Mouse (Mus musculus): ENCODE measurements around the gene Bcr. TPM values are rescaled to one million over a fixed set of nuclear protein-coding genes. Genes with fewer than 3 reads are reported as not detected.

The Bcr gene
- total and polyA plus RNA-seq, 2 experiments from 2014 or later, result 10.1 to 61.4 TPM

DNA sequence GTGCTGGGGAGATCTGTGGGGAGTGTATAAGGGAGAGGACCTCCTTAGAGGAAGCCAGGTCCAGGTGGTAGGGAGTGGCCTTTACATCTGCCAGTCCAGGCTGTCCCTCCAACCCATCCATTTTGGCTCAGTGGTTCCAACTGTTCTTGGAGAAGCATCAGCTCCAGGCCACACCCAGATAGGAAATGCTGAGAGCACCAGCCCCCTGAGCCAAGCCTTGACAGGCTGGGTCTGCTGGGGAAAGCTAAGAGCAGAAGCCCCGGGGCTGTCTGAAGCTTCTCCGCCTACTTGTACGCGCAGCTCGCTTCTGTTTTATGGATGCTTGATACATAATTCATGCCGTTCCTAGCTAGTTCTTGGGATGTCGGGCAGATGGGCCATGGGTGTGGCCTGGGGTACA, 39.9 kb downstream of the Bcr start:
- H3K4me2 ChIP-seq (ENCODE audit: low read depth, low read length), result no peak overlapping the region
- no peaks in the 10 kb centered on the region for H3K27me3 ChIP-seq (ENCODE audit: insufficient read depth, low read length)
- WGBS, result 42% methylated on average over 7 of the region's 7 CpGs
- H3K4me3 ChIP-seq (ENCODE audit: low read length), result no peak overlapping the region
- H3K9ac ChIP-seq (replicated peaks; ENCODE audit: low read length), result no peak overlapping the region
- peak; percentile 36 for DNase-seq (ENCODE audit: low spot score)
- no peak for TF ChIP-seq CTCF (IDR thresholded peaks at IDR 0.05; ENCODE audit: low read depth)
- H3K4me1 ChIP-seq (ENCODE audit: insufficient read depth, low read length), result peaks cover 25% of the 10 kb centered on the region
- H3K27ac ChIP-seq, result 0 out of 2 replicates have a peak overlapping the region, but pooled peaks have one; percentile 37
- peak; percentile 57 for ATAC-seq
- no peaks in the 10 kb centered on the region for H3K36me3 ChIP-seq (ENCODE audit: insufficient read depth, low read length)
- H3K9me3 ChIP-seq (ENCODE audit: low read length), result no peaks in the 10 kb centered on the region

GRCm38 (mm10) chr10:75103502-75103901, 43.1 kb downstream of the Bcr start:
- no peaks in the 10 kb centered on the region for H3K36me3 ChIP-seq (ENCODE audit: insufficient read depth, low read length)
- DNase-seq (ENCODE audit: low spot score) (no peak), ATAC-seq (no peak)
- H3K27ac ChIP-seq, result no peak overlapping the region
- peaks cover 23% of the 10 kb centered on the region for H3K4me1 ChIP-seq (ENCODE audit: insufficient read depth, low read length)
- 80% methylated on average over 2 of the region's 2 CpGs for WGBS
- TF ChIP-seq CTCF (IDR thresholded peaks at IDR 0.05; ENCODE audit: low read depth), result no peak
- no peaks in the 10 kb centered on the region for H3K9me3 ChIP-seq (ENCODE audit: low read length)
- no peak overlapping the region for H3K9ac ChIP-seq (replicated peaks; ENCODE audit: low read length)
- H3K4me3 ChIP-seq (ENCODE audit: low read length), result no peak overlapping the region
- no peak overlapping the region for H3K4me2 ChIP-seq (ENCODE audit: low read depth, low read length)
- H3K27me3 ChIP-seq (ENCODE audit: insufficient read depth, low read length), result no peaks in the 10 kb centered on the region

DNA sequence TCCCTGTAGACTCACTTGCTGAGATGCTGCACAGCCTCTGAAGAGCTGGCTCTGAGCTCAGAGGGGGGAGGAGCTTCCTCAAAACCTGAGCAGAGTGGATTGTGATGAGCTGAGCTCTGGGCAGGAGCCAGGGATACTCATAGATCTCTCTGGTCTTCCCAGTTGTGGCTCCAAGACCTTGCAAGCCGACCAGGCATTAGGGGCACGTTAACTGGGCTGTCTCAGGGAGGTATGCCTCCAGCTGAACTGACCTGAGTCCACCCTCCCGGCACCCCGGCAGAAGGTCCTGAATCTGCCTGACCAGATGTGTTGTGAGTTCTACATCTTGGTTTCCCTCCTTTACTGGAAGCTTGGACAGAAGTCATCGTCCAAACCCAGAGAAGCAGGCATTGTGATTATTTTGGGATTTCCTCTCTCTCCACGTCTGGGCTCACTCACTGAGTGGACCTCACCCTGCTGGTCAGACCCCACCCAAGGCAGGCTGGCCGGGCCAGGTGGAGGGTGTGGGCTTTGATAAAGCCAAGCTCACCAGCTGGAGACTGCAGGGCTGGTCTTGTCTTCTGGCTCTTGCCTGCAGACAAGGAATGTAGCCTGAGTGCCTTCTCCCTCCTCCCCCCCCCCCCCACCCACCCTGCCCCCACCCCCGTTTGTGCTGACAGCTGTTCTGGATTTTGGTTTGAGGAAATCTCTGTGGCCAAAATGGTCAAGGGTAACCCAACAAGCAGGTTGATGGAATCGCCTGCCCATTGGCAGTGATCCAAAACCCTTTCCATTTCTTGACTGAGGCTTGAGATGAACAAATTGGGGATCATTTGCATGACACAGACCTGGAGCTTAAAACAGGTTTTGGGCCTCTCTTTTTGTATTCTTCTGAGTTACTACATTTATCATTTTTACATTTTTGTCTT, 44.1 kb downstream of the Bcr start:
- peaks cover 18% of the 10 kb centered on the region for H3K4me1 ChIP-seq (ENCODE audit: insufficient read depth, low read length)
- WGBS, result 61% methylated on average over 9 of the region's 9 CpGs
- no peak overlapping the region for H3K4me3 ChIP-seq (ENCODE audit: low read length)
- no peak overlapping the region for H3K27ac ChIP-seq
- DNase-seq (ENCODE audit: low spot score) (peak; percentile 29), ATAC-seq (no peak)
- H3K9ac ChIP-seq (replicated peaks; ENCODE audit: low read length), result no peak overlapping the region
- H3K9me3 ChIP-seq (ENCODE audit: low read length), result no peaks in the 10 kb centered on the region
- no peaks in the 10 kb centered on the region for H3K27me3 ChIP-seq (ENCODE audit: insufficient read depth, low read length)
- H3K4me2 ChIP-seq (ENCODE audit: low read depth, low read length), result no peak overlapping the region
- no peaks in the 10 kb centered on the region for H3K36me3 ChIP-seq (ENCODE audit: insufficient read depth, low read length)
- no peak for TF ChIP-seq CTCF (IDR thresholded peaks at IDR 0.05; ENCODE audit: low read depth)

GRCm38 (mm10) chr10:75105099-75105461, 44.7 kb downstream of the Bcr start:
- Histone ChIP-seq H3K27me3 (ENCODE audit: insufficient read depth, low read length) (no peaks in the 10 kb centered on the region), H3K36me3 (ENCODE audit: insufficient read depth, low read length) (no peaks in the 10 kb centered on the region), H3K4me3 (ENCODE audit: low read length) (no peak overlapping the region), H3K27ac (no peak overlapping the region), H3K9me3 (ENCODE audit: low read length) (no peaks in the 10 kb centered on the region), H3K4me1 (ENCODE audit: insufficient read depth, low read length) (peaks cover 18% of the 10 kb centered on the region), H3K9ac (replicated peaks; ENCODE audit: low read length) (no peak overlapping the region), H3K4me2 (ENCODE audit: low read depth, low read length) (no peak overlapping the region)
- 70% methylated on average over 4 of the region's 4 CpGs for WGBS
- no peak for DNase-seq (ENCODE audit: low spot score)
- ATAC-seq, result no peak
- TF ChIP-seq CTCF (IDR thresholded peaks at IDR 0.05; ENCODE audit: low read depth), result no peak

DNA sequence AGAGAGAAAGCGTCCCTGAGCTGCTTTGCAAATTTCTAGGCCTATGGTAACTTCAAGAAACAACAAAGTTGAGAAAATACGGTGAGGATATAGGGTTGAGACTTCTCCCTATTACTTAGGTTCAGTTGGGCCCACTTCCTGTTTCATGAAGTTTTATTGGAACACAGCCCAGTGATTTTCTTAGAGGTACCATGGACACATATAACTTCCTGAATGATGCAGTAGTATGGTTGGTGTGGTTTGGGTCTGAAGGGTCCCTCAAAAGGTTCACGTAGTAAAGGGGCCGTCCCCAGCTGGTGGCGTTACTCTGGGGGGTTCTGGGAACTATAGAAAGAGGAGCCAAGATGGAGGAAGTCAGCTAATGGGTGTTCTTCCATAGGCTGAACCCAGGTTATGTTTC, 45.3 kb downstream of the Bcr start:
- no peak for TF ChIP-seq CTCF (IDR thresholded peaks at IDR 0.05; ENCODE audit: low read depth)
- ATAC-seq, result no peak
- Histone ChIP-seq H3K9ac (replicated peaks; ENCODE audit: low read length) (no peak overlapping the region), H3K27ac (no peak overlapping the region), H3K4me3 (ENCODE audit: low read length) (no peak overlapping the region), H3K36me3 (ENCODE audit: insufficient read depth, low read length) (no peaks in the 10 kb centered on the region), H3K9me3 (ENCODE audit: low read length) (no peaks in the 10 kb centered on the region), H3K27me3 (ENCODE audit: insufficient read depth, low read length) (no peaks in the 10 kb centered on the region), H3K4me1 (ENCODE audit: insufficient read depth, low read length) (peaks cover 13% of the 10 kb centered on the region), H3K4me2 (ENCODE audit: low read depth, low read length) (no peak overlapping the region)
- no peak for DNase-seq (ENCODE audit: low spot score)
- 91% methylated on average over 5 of the region's 5 CpGs for WGBS

- Histone ChIP-seq H3K9ac (replicated peaks; ENCODE audit: low read length) (peak overlapping the region; percentile 9; the same call in 1 of the 2 replicates), H3K36me3 (ENCODE audit: insufficient read depth, low read length) (no peaks in the 10 kb centered on the region), H3K9me3 (ENCODE audit: low read length) (no peaks in the 10 kb centered on the region), H3K4me1 (ENCODE audit: insufficient read depth, low read length) (peaks cover 10% of the 10 kb centered on the region), H3K4me3 (ENCODE audit: low read length) (no peak overlapping the region), H3K27me3 (ENCODE audit: insufficient read depth, low read length) (no peaks in the 10 kb centered on the region), H3K4me2 (ENCODE audit: low read depth, low read length) (no peak overlapping the region), H3K27ac (0 out of 2 replicates have a peak overlapping the region, but pooled peaks have one; percentile 36)
- no peak for TF ChIP-seq CTCF (IDR thresholded peaks at IDR 0.05; ENCODE audit: low read depth)
- DNase-seq (ENCODE audit: low spot score), result peak; percentile 44
- 15% methylated on average over 5 of the region's 5 CpGs for WGBS
- ATAC-seq, result no peak
Observed at GRCm38 (mm10) chr10:75106940-75107381, 46.6 kb downstream of the Bcr start.

DNA sequence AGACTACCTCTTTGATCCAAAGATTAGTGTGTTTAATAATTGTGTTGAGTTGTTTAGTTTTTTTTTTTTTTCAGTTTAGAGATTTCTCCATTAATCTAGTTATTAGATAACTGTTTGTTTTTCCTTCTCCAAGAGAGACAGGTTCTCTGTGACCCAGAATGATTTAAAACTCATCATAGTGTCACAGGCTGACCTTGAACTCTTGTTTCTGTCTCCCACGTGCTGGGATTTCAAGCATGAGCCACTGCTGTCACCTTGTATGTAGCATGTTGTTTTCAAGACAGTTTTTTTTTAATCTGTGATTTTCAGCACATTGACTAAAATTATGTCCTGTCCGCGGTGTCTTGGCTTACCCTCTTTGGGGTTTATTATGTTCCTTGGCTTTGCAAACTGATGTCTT, 47.7 kb downstream of the Bcr start:
- TF ChIP-seq CTCF (IDR thresholded peaks at IDR 0.05; ENCODE audit: low read depth), result no peak

More for the DNA sequence above, 47.7 kb downstream of the Bcr start:
- no peak overlapping the region for H3K9ac ChIP-seq (replicated peaks; ENCODE audit: low read length)
- H3K36me3 ChIP-seq (ENCODE audit: insufficient read depth, low read length), result no peaks in the 10 kb centered on the region
- no peaks in the 10 kb centered on the region for H3K27me3 ChIP-seq (ENCODE audit: insufficient read depth, low read length)
- no peak overlapping the region for H3K4me2 ChIP-seq (ENCODE audit: low read depth, low read length)
- H3K4me1 ChIP-seq (ENCODE audit: insufficient read depth, low read length), result peaks cover 10% of the 10 kb centered on the region
- H3K9me3 ChIP-seq (ENCODE audit: low read length), result no peaks in the 10 kb centered on the region
- 76% methylated on average over 3 of the region's 3 CpGs for WGBS
- H3K4me3 ChIP-seq (ENCODE audit: low read length), result no peak overlapping the region
- no peak overlapping the region for H3K27ac ChIP-seq
- ATAC-seq (no peak), DNase-seq (ENCODE audit: low spot score) (no peak)

Data from hindbrain, postnatal 0 days (tissue).